Mouse (Mus musculus): Measurements from ENCODE around the gene Ovol3. TPM values are rescaled to one million over a fixed set of nuclear protein-coding genes. Genes with fewer than 3 reads are reported as not detected.
A peak's percentile ranks its signal among the peaks of the same experiment; 100 is the strongest.

Ovol3 gene
- polyA plus RNA-seq, 1 experiment from 2014 or later = not detected

DNA sequence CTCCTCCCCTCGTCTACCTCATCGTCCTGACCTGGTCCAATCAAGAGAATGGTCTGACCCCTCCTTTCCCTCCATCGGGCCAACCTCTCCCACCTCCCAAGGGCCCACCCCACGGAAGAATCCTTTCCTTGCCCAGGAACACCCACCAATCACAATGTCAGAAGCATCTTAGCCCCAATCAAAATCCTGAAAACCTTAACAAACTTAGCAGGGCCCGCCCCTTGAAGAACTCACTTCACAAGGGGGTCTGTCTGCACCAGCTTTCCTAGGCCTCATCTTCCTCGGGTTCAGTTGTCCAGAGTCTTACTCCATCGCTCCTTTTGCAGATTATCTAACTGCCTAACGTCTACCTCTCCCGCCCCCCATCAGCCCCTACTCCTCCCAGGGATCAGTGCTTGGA, 42.5 kb downstream of the Ovol3 start:
- H3K27me3 ChIP-seq (replicated peaks; ENCODE audit: control insufficient read depth, insufficient read depth, low read length) = no peaks in the 10 kb centered on the region
- H3K4me3 ChIP-seq (replicated peaks; ENCODE audit: low read length) = peak overlapping the region; percentile 83
- peaks cover 14% of the 10 kb centered on the region for H3K4me1 ChIP-seq (replicated peaks; ENCODE audit: control insufficient read depth, insufficient read depth, low read length)
- WGBS = 15% methylated on average over 9 of the region's 9 CpGs
- peak overlapping the region; percentile 68 for H3K4me2 ChIP-seq (ENCODE audit: low read length)
- H3K36me3 ChIP-seq (ENCODE audit: control insufficient read depth, insufficient read depth) = peaks cover 19% of the 10 kb centered on the region
- H3K9ac ChIP-seq (replicated peaks; ENCODE audit: low read depth, low read length) = peak overlapping the region; percentile 77
- H3K9me3 ChIP-seq (ENCODE audit: control insufficient read depth, low read length) = no peaks in the 10 kb centered on the region
- ATAC-seq = no peak
- no peak overlapping the region for H3K27ac ChIP-seq (ENCODE audit: low read length)

- Histone ChIP-seq H3K27me3 (replicated peaks; ENCODE audit: control insufficient read depth, insufficient read depth, low read length) (no peaks in the 10 kb centered on the region), H3K4me3 (replicated peaks; ENCODE audit: low read length) (no peak overlapping the region), H3K9ac (replicated peaks; ENCODE audit: low read depth, low read length) (no peak overlapping the region), H3K36me3 (ENCODE audit: control insufficient read depth, insufficient read depth) (peaks cover 27% of the 10 kb centered on the region), H3K9me3 (ENCODE audit: control insufficient read depth, low read length) (no peaks in the 10 kb centered on the region), H3K4me2 (ENCODE audit: low read length) (no peak overlapping the region), H3K27ac (ENCODE audit: low read length) (no peak overlapping the region), H3K4me1 (replicated peaks; ENCODE audit: control insufficient read depth, insufficient read depth, low read length) (peaks cover 14% of the 10 kb centered on the region)
- no peak for ATAC-seq
- WGBS = 93% methylated on average over 12 of the region's 12 CpGs
Observed at GRCm38 (mm10) chr7:30192088-30192487, 43.4 kb downstream of the Ovol3 start.

DNA sequence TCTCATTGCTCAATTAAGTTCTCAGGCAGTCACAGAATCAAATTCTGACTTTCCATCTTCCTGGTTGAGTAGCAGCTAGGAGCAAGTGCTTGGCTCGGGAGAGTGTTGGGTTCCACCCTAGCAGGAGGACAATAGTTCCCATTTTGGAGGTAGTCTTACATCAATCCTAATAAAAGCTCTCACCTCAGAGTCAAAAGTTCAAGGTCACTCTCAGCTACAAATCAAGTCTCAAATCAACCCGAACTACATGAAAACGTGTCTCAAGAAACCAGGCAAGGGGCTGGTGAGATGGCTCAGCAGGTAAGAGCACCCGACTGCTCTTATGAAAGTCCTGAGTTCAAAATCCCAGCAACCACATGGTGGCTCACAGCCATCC, 46.4 kb downstream of the Ovol3 start:
- no peaks in the 10 kb centered on the region for H3K27me3 ChIP-seq (replicated peaks; ENCODE audit: control insufficient read depth, insufficient read depth, low read length)
- no peak overlapping the region for H3K4me2 ChIP-seq (ENCODE audit: low read length)
- H3K9ac ChIP-seq (replicated peaks; ENCODE audit: low read depth, low read length) = no peak overlapping the region
- H3K4me1 ChIP-seq (replicated peaks; ENCODE audit: control insufficient read depth, insufficient read depth, low read length) = peaks cover 15% of the 10 kb centered on the region
- 87% methylated on average over 4 of the region's 4 CpGs for WGBS
- no peak overlapping the region for H3K4me3 ChIP-seq (replicated peaks; ENCODE audit: low read length)
- ATAC-seq = no peak
- no peak overlapping the region for H3K27ac ChIP-seq (ENCODE audit: low read length)
- no peaks in the 10 kb centered on the region for H3K9me3 ChIP-seq (ENCODE audit: control insufficient read depth, low read length)
- H3K36me3 ChIP-seq (ENCODE audit: control insufficient read depth, insufficient read depth) = peaks cover 35% of the 10 kb centered on the region

- no peak overlapping the region for H3K9ac ChIP-seq (replicated peaks; ENCODE audit: low read depth, low read length)
- WGBS = 88% methylated on average over 12 of the region's 12 CpGs
- ATAC-seq = no peak
- no peaks in the 10 kb centered on the region for H3K27me3 ChIP-seq (replicated peaks; ENCODE audit: control insufficient read depth, insufficient read depth, low read length)
- peaks cover 35% of the 10 kb centered on the region for H3K36me3 ChIP-seq (ENCODE audit: control insufficient read depth, insufficient read depth)
- no peak overlapping the region for H3K27ac ChIP-seq (ENCODE audit: low read length)
- H3K9me3 ChIP-seq (ENCODE audit: control insufficient read depth, low read length) = no peaks in the 10 kb centered on the region
- H3K4me1 ChIP-seq (replicated peaks; ENCODE audit: control insufficient read depth, insufficient read depth, low read length) = peaks cover 18% of the 10 kb centered on the region
- H3K4me3 ChIP-seq (replicated peaks; ENCODE audit: low read length) = no peak overlapping the region
- no peak overlapping the region for H3K4me2 ChIP-seq (ENCODE audit: low read length)
Observed at GRCm38 (mm10) chr7:30188344-30189115, 47.0 kb downstream of the Ovol3 start.

- Histone ChIP-seq H3K27me3 (replicated peaks; ENCODE audit: control insufficient read depth, insufficient read depth, low read length) (no peaks in the 10 kb centered on the region), H3K9me3 (ENCODE audit: control insufficient read depth, low read length) (no peaks in the 10 kb centered on the region), H3K4me3 (replicated peaks; ENCODE audit: low read length) (no peak overlapping the region), H3K9ac (replicated peaks; ENCODE audit: low read depth, low read length) (no peak overlapping the region), H3K36me3 (ENCODE audit: control insufficient read depth, insufficient read depth) (peaks cover 23% of the 10 kb centered on the region), H3K27ac (ENCODE audit: low read length) (no peak overlapping the region), H3K4me2 (ENCODE audit: low read length) (no peak overlapping the region), H3K4me1 (replicated peaks; ENCODE audit: control insufficient read depth, insufficient read depth, low read length) (peaks cover 7% of the 10 kb centered on the region)
- WGBS = 77% methylated on average over 13 of the region's 13 CpGs
- no peak for ATAC-seq
Observed at GRCm38 (mm10) chr7:30184641-30185348, 50.7 kb downstream of the Ovol3 start.

- peak; percentile 26; the same call in 1 of the 2 replicates for ATAC-seq
- Histone ChIP-seq H3K4me3 (replicated peaks; ENCODE audit: low read length) (no peak within 1 kb of the TSS), H3K9me3 (ENCODE audit: control insufficient read depth, low read length) (no peaks in the 10 kb centered on the region), H3K9ac (replicated peaks; ENCODE audit: low read depth, low read length) (0 out of 2 replicates have a peak within 1 kb of the TSS, but pooled peaks have one; percentile 22), H3K27ac (ENCODE audit: low read length) (no peak within 1 kb of the TSS), H3K4me1 (replicated peaks; ENCODE audit: control insufficient read depth, insufficient read depth, low read length) (peaks cover 7% of the 10 kb centered on the region), H3K36me3 (ENCODE audit: control insufficient read depth, insufficient read depth) (peaks cover 21% of the 10 kb centered on the region), H3K4me2 (ENCODE audit: low read length) (peak within 1 kb of the TSS; percentile 39), H3K27me3 (replicated peaks; ENCODE audit: control insufficient read depth, insufficient read depth, low read length) (no peaks in the 10 kb centered on the region)
- under 1% methylated on average over 11 of the region's 11 CpGs for WGBS
Observed at GRCm38 (mm10) chr7:30183879-30184289, 51.6 kb downstream of the Ovol3 start, which contains the start of gene Cox7a1. Gene Cox7a1, plus strand, starts transcription at chr7:30184144.

Other genes with a start within 250 kb of the Ovol3 start
- gene Zfp14, start 184.3 kb downstream of the Ovol3 start, polyA plus RNA-seq (2015; fragmentation: Nextera tagmentation; extraction: Ambion mirVana) = 14.2 and 14.7 TPM in 2 replicates
- gene Zfp82, start 162.8 kb downstream of the Ovol3 start, polyA plus RNA-seq (2015; fragmentation: Nextera tagmentation; extraction: Ambion mirVana) = 16.4 and 17.5 TPM in 2 replicates
- 2.5 and 3.3 TPM in 2 replicates for gene Gm26920, start 145.3 kb downstream of the Ovol3 start, polyA plus RNA-seq (2015; fragmentation: Nextera tagmentation; extraction: Ambion mirVana)
- gene Zfp566, start 145.2 kb downstream of the Ovol3 start, polyA plus RNA-seq (2015; fragmentation: Nextera tagmentation; extraction: Ambion mirVana) = 20.6 and 22.1 TPM in 2 replicates
- 112 and 137 TPM in 2 replicates for gene Zfp260, start 140.9 kb downstream of the Ovol3 start, polyA plus RNA-seq (2015; fragmentation: Nextera tagmentation; extraction: Ambion mirVana)
- gene Zfp382, start 113.8 kb downstream of the Ovol3 start, polyA plus RNA-seq (2015; fragmentation: Nextera tagmentation; extraction: Ambion mirVana) = 30.6 and 32.5 TPM in 2 replicates
- 17.4 and 18.0 TPM in 2 replicates for gene Zfp146, start 66.0 kb downstream of the Ovol3 start, polyA plus RNA-seq (2015; fragmentation: Nextera tagmentation; extraction: Ambion mirVana)
- gene Cox7a1, start 51.6 kb downstream of the Ovol3 start, polyA plus RNA-seq (2015; fragmentation: Nextera tagmentation; extraction: Ambion mirVana) = 2.4 and 4.1 TPM in 2 replicates
- 59.7 and 68.4 TPM in 2 replicates for gene Capns1, start 36.9 kb downstream of the Ovol3 start, polyA plus RNA-seq (2015; fragmentation: Nextera tagmentation; extraction: Ambion mirVana)
- gene Polr2i, start 3.8 kb downstream of the Ovol3 start, polyA plus RNA-seq (2015; fragmentation: Nextera tagmentation; extraction: Ambion mirVana) = 160 and 165 TPM in 2 replicates
- gene Tbcb, start 3.5 kb downstream of the Ovol3 start, polyA plus RNA-seq (2015; fragmentation: Nextera tagmentation; extraction: Ambion mirVana) = 358 and 393 TPM in 2 replicates
- gene Thap8, start 44.4 kb upstream of the Ovol3 start, polyA plus RNA-seq (2015; fragmentation: Nextera tagmentation; extraction: Ambion mirVana) = 0.36 and 0.42 TPM in 2 replicates
- gene Wdr62, start 44.7 kb upstream of the Ovol3 start, polyA plus RNA-seq (2015; fragmentation: Nextera tagmentation; extraction: Ambion mirVana) = 6.2 and 8.2 TPM in 2 replicates
- gene Clip3, start 56.0 kb upstream of the Ovol3 start, polyA plus RNA-seq (2015; fragmentation: Nextera tagmentation; extraction: Ambion mirVana) = 129 and 145 TPM in 2 replicates
- 93.6 and 104 TPM in 2 replicates for gene Alkbh6, start 73.0 kb upstream of the Ovol3 start, polyA plus RNA-seq (2015; fragmentation: Nextera tagmentation; extraction: Ambion mirVana)
- 8.5 and 11.7 TPM in 2 replicates for gene Syne4, start 79.1 kb upstream of the Ovol3 start, polyA plus RNA-seq (2015; fragmentation: Nextera tagmentation; extraction: Ambion mirVana)
- not detected in 2 replicates for gene E130208F15Rik, start 86.0 kb upstream of the Ovol3 start, polyA plus RNA-seq (2015; fragmentation: Nextera tagmentation; extraction: Ambion mirVana)
- gene Sdhaf1, start 88.2 kb upstream of the Ovol3 start, polyA plus RNA-seq (2015; fragmentation: Nextera tagmentation; extraction: Ambion mirVana) = 18.0 and 19.3 TPM in 2 replicates
- 10.4 and 13.4 TPM in 2 replicates for gene Lrfn3, start 127.0 kb upstream of the Ovol3 start, polyA plus RNA-seq (2015; fragmentation: Nextera tagmentation; extraction: Ambion mirVana)
- 14.0 and 19.1 TPM in 2 replicates for gene Tyrobp, start 178.0 kb upstream of the Ovol3 start, polyA plus RNA-seq (2015; fragmentation: Nextera tagmentation; extraction: Ambion mirVana)
- gene Hcst, start 184.1 kb upstream of the Ovol3 start, polyA plus RNA-seq (2015; fragmentation: Nextera tagmentation; extraction: Ambion mirVana) = not detected in 2 replicates
- 2.3 and 3.4 TPM in 2 replicates for gene Nfkbid, start 186.0 kb upstream of the Ovol3 start, polyA plus RNA-seq (2015; fragmentation: Nextera tagmentation; extraction: Ambion mirVana)
- 584 and 649 TPM in 2 replicates for gene Aplp1, start 209.8 kb upstream of the Ovol3 start, polyA plus RNA-seq (2015; fragmentation: Nextera tagmentation; extraction: Ambion mirVana)
- gene Kirrel2, start 222.0 kb upstream of the Ovol3 start, polyA plus RNA-seq (2015; fragmentation: Nextera tagmentation; extraction: Ambion mirVana) = 0.22 and 0.43 TPM in 2 replicates
- gene Nphs1, start 222.6 kb upstream of the Ovol3 start, polyA plus RNA-seq (2015; fragmentation: Nextera tagmentation; extraction: Ambion mirVana) = not detected in 2 replicates